Mouse (Mus musculus): ENCODE results near the gene Cbx7. TPM values are rescaled to one million over a fixed set of nuclear protein-coding genes. Genes with fewer than 3 reads are reported as not detected.
A peak's percentile ranks its signal among the peaks of the same experiment; 100 is the strongest.
"Not testable (repeated sequence)": the region's sequence is repeated elsewhere in the genome, so short reads cannot be mapped to it uniquely, and the experiment has no call there.

Cbx7 gene
- polyA plus RNA-seq, 1 experiment from 2014 or later: 0.63 TPM

GRCm38 (mm10) chr15:79946022-79946421 lies 24.9 kb downstream of the Cbx7 start:
- peak; percentile 38; the same call in 1 of the 2 replicates for ATAC-seq (replicated peaks; ENCODE audit: insufficient number of reproducible peaks, insufficient read depth, low FRiP score, low read depth)
- Histone ChIP-seq H3K27me3 (peaks cover 8% of the 10 kb centered on the region; the same call in 1 of the 2 replicates), H3K27ac (no peak overlapping the region), H3K9ac (no peak overlapping the region), H3K4me2 (no peak overlapping the region), H3K4me3 (no peak overlapping the region), H3K9me3 (replicated peaks) (no peaks in the 10 kb centered on the region), H3K36me3 (no peaks in the 10 kb centered on the region), H3K4me1 (replicated peaks) (peaks cover 22% of the 10 kb centered on the region)
- 9% methylated on average over 4 of the region's 4 CpGs for WGBS

- 79% methylated on average over 5 of the region's 5 CpGs for WGBS
- Histone ChIP-seq H3K36me3 (no peaks in the 10 kb centered on the region), H3K9me3 (replicated peaks) (no peaks in the 10 kb centered on the region), H3K9ac (no peak overlapping the region), H3K4me2 (no peak overlapping the region), H3K4me1 (replicated peaks) (peaks cover 11% of the 10 kb centered on the region), H3K27ac (no peak overlapping the region), H3K4me3 (no peak overlapping the region), H3K27me3 (peaks cover 8% of the 10 kb centered on the region; the same call in 1 of the 2 replicates)
- no peak for ATAC-seq (replicated peaks; ENCODE audit: insufficient number of reproducible peaks, insufficient read depth, low FRiP score, low read depth)
Observed at GRCm38 (mm10) chr15:79944948-79945347, 26.0 kb downstream of the Cbx7 start.

- H3K4me1 ChIP-seq (replicated peaks): peaks cover 3% of the 10 kb centered on the region; the same call in 1 of the 2 replicates
- H3K9me3 ChIP-seq (replicated peaks): no peaks in the 10 kb centered on the region
- H3K9ac ChIP-seq: no peak overlapping the region
- no peaks in the 10 kb centered on the region for H3K36me3 ChIP-seq
- H3K27me3 ChIP-seq: peaks cover 11% of the 10 kb centered on the region
- H3K27ac ChIP-seq: no peak overlapping the region
- WGBS: 83% methylated on average over 3 of the region's 3 CpGs
- no peak overlapping the region for H3K4me2 ChIP-seq
- no peak for ATAC-seq (replicated peaks; ENCODE audit: insufficient number of reproducible peaks, insufficient read depth, low FRiP score, low read depth)
- no peak overlapping the region for H3K4me3 ChIP-seq
Observed at GRCm38 (mm10) chr15:79943584-79943983, 27.3 kb downstream of the Cbx7 start.

DNA sequence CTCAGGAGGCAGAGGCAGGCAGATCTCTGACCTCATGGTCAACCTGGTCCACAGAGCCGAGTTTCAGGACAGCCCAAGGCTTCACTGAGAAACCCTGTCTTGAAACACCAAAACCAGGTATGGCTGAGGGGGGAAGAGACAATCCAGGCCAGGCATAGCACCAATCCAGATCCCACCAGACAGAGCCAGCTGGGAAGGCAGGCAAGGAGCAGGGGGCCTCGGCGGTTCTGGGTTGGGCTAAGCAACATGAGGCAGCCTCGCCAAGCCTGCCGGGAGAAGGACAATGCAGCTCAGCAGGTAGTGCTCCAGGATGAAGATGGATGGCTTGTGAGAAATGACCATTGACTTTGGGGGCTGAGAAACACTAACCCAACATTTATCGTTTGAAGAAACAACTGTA lies 28.4 kb downstream of the Cbx7 start:
- Histone ChIP-seq H3K4me3 (no peak overlapping the region), H3K9ac (no peak overlapping the region), H3K27ac (no peak overlapping the region), H3K4me1 (replicated peaks) (peaks cover 3% of the 10 kb centered on the region; the same call in 1 of the 2 replicates), H3K36me3 (no peaks in the 10 kb centered on the region), H3K4me2 (no peak overlapping the region), H3K27me3 (peaks cover 11% of the 10 kb centered on the region), H3K9me3 (replicated peaks) (no peaks in the 10 kb centered on the region)
- ATAC-seq (replicated peaks; ENCODE audit: insufficient number of reproducible peaks, insufficient read depth, low FRiP score, low read depth): no peak
- 86% methylated on average over 6 of the region's 6 CpGs for WGBS

GRCm38 (mm10) chr15:79940932-79941331 lies 30.0 kb downstream of the Cbx7 start:
- Histone ChIP-seq H3K27me3 (peaks cover 16% of the 10 kb centered on the region), H3K4me2 (no peak overlapping the region), H3K27ac (no peak overlapping the region), H3K4me1 (replicated peaks) (no peaks in the 10 kb centered on the region), H3K4me3 (no peak overlapping the region), H3K36me3 (no peaks in the 10 kb centered on the region), H3K9me3 (replicated peaks) (no peaks in the 10 kb centered on the region), H3K9ac (no peak overlapping the region)
- ATAC-seq (replicated peaks; ENCODE audit: insufficient number of reproducible peaks, insufficient read depth, low FRiP score, low read depth): no peak
- WGBS: 18% methylated on average over 8 of the region's 8 CpGs

DNA sequence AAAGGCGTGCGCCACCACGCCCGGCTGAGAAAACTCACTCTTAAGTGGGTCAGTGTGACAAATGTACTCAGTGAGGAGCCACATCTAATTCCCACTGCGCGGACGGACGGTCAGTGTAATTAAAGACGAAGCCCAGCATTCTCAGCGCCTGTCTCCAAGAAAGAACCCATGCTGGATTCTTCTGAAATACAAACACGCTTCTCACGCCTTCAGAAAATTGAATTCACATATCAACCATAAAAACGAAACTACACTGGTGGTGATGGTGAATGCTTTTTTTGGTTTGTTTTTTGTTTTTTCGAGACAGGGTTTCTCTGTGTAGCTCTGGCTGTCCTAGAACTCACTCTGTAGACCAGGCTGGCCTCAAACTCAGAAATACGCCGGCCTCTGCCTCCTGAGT lies 31.0 kb downstream of the Cbx7 start:
- H3K27me3 ChIP-seq: peaks cover 24% of the 10 kb centered on the region
- no peak overlapping the region for H3K4me3 ChIP-seq
- no peak overlapping the region for H3K4me2 ChIP-seq
- H3K9me3 ChIP-seq (replicated peaks): no peaks in the 10 kb centered on the region
- H3K27ac ChIP-seq: no peak overlapping the region
- ATAC-seq (replicated peaks; ENCODE audit: insufficient number of reproducible peaks, insufficient read depth, low FRiP score, low read depth): no peak
- WGBS: 85% methylated on average over 16 of the region's 16 CpGs
- no peaks in the 10 kb centered on the region; the same call in 1 of the 2 replicates for H3K4me1 ChIP-seq (replicated peaks)
- H3K36me3 ChIP-seq: no peaks in the 10 kb centered on the region
- H3K9ac ChIP-seq: no peak overlapping the region

DNA sequence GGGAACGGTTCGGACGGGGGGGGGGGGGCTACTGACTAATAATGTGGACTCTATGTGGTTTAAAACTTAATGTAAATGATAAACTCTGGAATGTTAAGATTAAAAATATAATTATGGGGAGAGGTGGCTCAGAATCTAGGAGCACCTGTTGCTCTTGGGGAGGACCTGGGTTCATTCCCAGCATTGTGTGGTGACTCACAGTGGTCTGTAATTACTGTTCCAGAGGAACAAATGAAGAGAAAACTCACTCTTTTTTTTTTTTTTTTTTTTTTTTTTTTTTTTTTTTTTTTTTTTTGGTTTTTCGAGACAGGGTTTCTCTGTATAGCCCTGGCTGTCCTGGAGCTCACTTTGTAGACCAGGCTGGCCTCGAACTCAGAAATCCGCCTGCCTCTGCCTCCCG lies 31.4 kb downstream of the Cbx7 start:
- H3K9ac ChIP-seq; H3K27ac ChIP-seq; H3K9me3 ChIP-seq (replicated peaks); ATAC-seq (replicated peaks; ENCODE audit: insufficient number of reproducible peaks, insufficient read depth, low FRiP score, low read depth); H3K4me1 ChIP-seq (replicated peaks); H3K36me3 ChIP-seq; H3K4me2 ChIP-seq; H3K4me3 ChIP-seq: not testable (repeated sequence)
- 76% methylated on average over 6 of the region's 7 CpGs for WGBS
- H3K27me3 ChIP-seq: peaks cover 24% of the 10 kb centered on the region

DNA sequence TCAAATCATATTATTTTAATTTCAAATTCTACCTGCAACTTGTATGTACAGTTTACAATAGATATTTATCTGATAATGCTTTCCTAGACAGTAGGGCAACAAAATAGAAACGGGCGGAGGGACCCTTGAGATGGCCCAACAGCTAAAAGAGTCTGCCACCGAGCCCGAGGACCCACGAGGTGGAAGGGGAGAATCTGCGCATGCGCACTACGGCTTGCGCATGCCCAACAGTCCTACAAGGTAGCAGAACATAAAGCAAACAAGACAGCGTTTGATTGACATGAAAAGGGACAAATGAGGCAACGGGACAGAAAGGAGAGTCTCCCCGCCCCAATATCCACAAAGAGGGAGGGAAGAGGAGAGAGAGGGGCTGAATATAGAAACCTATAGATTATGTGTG lies 31.9 kb downstream of the Cbx7 start:
- ATAC-seq (replicated peaks; ENCODE audit: insufficient number of reproducible peaks, insufficient read depth, low FRiP score, low read depth): no peak
- WGBS: 80% methylated on average over 12 of the region's 12 CpGs
- H3K9me3 ChIP-seq (replicated peaks): no peaks in the 10 kb centered on the region
- no peak overlapping the region for H3K27ac ChIP-seq
- no peak overlapping the region for H3K4me3 ChIP-seq
- H3K9ac ChIP-seq: no peak overlapping the region
- H3K27me3 ChIP-seq: peaks cover 27% of the 10 kb centered on the region
- H3K4me2 ChIP-seq: no peak overlapping the region
- H3K36me3 ChIP-seq: no peaks in the 10 kb centered on the region
- peaks cover 3% of the 10 kb centered on the region; the same call in 1 of the 2 replicates for H3K4me1 ChIP-seq (replicated peaks)

DNA sequence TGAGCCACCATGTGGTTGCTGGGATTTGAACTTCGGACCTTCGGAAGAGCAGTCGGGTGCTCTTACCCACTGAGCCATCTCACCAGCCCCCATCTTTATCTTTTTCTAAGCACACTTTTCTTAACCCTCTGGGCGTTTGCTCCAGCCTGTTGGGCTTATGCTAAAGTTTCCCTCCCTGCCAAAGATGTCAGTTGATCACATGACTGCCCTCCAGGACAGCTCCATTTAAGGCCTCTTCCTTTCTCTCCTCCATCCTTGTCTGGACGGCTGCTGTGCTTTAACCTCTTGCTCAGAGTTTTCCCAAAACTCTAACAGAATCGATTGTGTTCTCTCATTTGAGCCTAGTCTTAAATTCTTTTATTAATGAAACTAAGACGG lies 34.6 kb downstream of the Cbx7 start:
- H3K27me3 ChIP-seq: peaks cover 53% of the 10 kb centered on the region
- WGBS: 67% methylated on average over 7 of the region's 7 CpGs
- no peak overlapping the region for H3K27ac ChIP-seq
- peaks cover 21% of the 10 kb centered on the region for H3K4me1 ChIP-seq (replicated peaks)
- no peaks in the 10 kb centered on the region for H3K9me3 ChIP-seq (replicated peaks)
- H3K4me3 ChIP-seq: no peak overlapping the region
- H3K4me2 ChIP-seq: no peak overlapping the region
- H3K36me3 ChIP-seq: no peaks in the 10 kb centered on the region
- no peak overlapping the region for H3K9ac ChIP-seq
- no peak for ATAC-seq (replicated peaks; ENCODE audit: insufficient number of reproducible peaks, insufficient read depth, low FRiP score, low read depth)

DNA sequence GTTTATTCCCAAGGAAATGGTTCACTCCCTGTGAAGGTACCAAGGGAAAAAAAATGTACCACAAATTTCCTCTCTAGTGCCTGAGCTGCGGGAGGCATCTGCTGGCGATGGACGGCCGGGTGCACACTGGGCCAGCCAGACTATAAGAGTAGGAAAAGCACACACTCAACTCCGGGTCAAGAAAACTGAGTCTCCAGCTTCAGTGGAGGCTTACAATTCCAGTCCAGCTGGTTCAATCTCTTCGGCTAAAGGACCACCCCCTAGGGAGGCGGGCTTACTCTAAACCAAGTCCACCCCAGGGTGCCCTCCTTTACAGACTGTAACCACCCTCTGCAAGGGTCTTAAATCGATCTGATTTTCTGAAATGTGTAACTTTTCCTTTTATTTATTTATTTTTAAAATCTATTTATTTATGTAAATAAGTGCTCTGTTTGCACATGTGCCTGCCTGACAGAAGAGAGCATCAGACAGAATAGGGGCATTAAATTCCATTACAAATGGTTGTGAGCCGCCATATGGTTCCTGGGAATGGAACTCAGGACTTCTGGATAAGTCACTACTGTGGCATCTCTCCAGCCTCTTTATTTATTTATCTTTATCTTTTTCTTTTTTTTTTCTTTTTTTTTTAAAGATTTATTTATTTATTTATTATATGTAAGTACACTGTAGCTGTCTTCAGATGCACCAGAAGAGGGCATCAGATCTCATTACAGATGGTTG lies 35.1 kb downstream of the Cbx7 start:
- Histone ChIP-seq H3K4me3 (no peak overlapping the region), H3K9me3 (replicated peaks) (no peaks in the 10 kb centered on the region), H3K27ac (no peak overlapping the region), H3K4me2 (no peak overlapping the region), H3K9ac (no peak overlapping the region), H3K27me3 (peaks cover 57% of the 10 kb centered on the region), H3K4me1 (replicated peaks) (peaks cover 21% of the 10 kb centered on the region), H3K36me3 (no peaks in the 10 kb centered on the region)
- WGBS: 38% methylated on average over 9 of the region's 9 CpGs
- no peak for ATAC-seq (replicated peaks; ENCODE audit: insufficient number of reproducible peaks, insufficient read depth, low FRiP score, low read depth)

- Histone ChIP-seq H3K9me3 (replicated peaks) (no peaks in the 10 kb centered on the region), H3K4me3 (no peak overlapping the region), H3K36me3 (no peaks in the 10 kb centered on the region), H3K4me1 (replicated peaks) (peaks cover 21% of the 10 kb centered on the region), H3K4me2 (no peak overlapping the region), H3K27ac (no peak overlapping the region), H3K27me3 (peaks cover 61% of the 10 kb centered on the region), H3K9ac (no peak overlapping the region)
- no peak for ATAC-seq (replicated peaks; ENCODE audit: insufficient number of reproducible peaks, insufficient read depth, low FRiP score, low read depth)
- 12% methylated on average over 10 of the region's 10 CpGs for WGBS
Observed at GRCm38 (mm10) chr15:79934776-79935175, 36.1 kb downstream of the Cbx7 start.
